Mouse (Mus musculus): Measurements from ENCODE around the gene Pask. TPM values are rescaled to one million over a fixed set of nuclear protein-coding genes. Genes with fewer than 3 reads are reported as not detected.
A peak's percentile ranks its signal among the peaks of the same experiment; 100 is the strongest.
"Not testable (repeated sequence)": the region's sequence is repeated elsewhere in the genome, so short reads cannot be mapped to it uniquely, and the experiment has no call there.

Pask gene
- polyA plus RNA-seq, 1 experiment from 2014 or later: 14.7 TPM

- not testable (repeated sequence) for H3K27ac ChIP-seq (ENCODE audit: low read length); H3K4me2 ChIP-seq (ENCODE audit: low read depth, low read length); H3K4me3 ChIP-seq (ENCODE audit: low read length); H3K27me3 ChIP-seq (ENCODE audit: control insufficient read depth, insufficient read depth, low read depth, low read length); ATAC-seq (ENCODE audit: low read depth); H3K4me1 ChIP-seq (replicated peaks; ENCODE audit: control insufficient read depth, insufficient read depth, low read length); H3K9me3 ChIP-seq (ENCODE audit: control insufficient read depth, low read length); H3K9ac ChIP-seq (ENCODE audit: low read length)
- 77% methylated on average over 3 of the region's 3 CpGs for WGBS
- H3K36me3 ChIP-seq (ENCODE audit: control insufficient read depth, insufficient read depth, low read length): peaks cover 28% of the 10 kb centered on the region
Observed at GRCm38 (mm10) chr1:93294491-93294890, 48.8 kb downstream of the Pask start.

GRCm38 (mm10) chr1:93292006-93292405 lies 51.3 kb downstream of the Pask start:
- ATAC-seq (ENCODE audit: low read depth): no peak
- no peak overlapping the region for H3K4me2 ChIP-seq (ENCODE audit: low read depth, low read length)
- H3K4me3 ChIP-seq (ENCODE audit: low read length): no peak overlapping the region
- H3K36me3 ChIP-seq (ENCODE audit: control insufficient read depth, insufficient read depth, low read length): peaks cover 15% of the 10 kb centered on the region
- H3K9ac ChIP-seq (ENCODE audit: low read length): no peak overlapping the region
- H3K27ac ChIP-seq (ENCODE audit: low read length): no peak overlapping the region
- H3K4me1 ChIP-seq (replicated peaks; ENCODE audit: control insufficient read depth, insufficient read depth, low read length): no peaks in the 10 kb centered on the region
- no peaks in the 10 kb centered on the region for H3K27me3 ChIP-seq (ENCODE audit: control insufficient read depth, insufficient read depth, low read depth, low read length)
- 70% methylated on average over 8 of the region's 8 CpGs for WGBS
- no peaks in the 10 kb centered on the region for H3K9me3 ChIP-seq (ENCODE audit: control insufficient read depth, low read length)

- Histone ChIP-seq H3K4me1 (replicated peaks; ENCODE audit: control insufficient read depth, insufficient read depth, low read length) (no peaks in the 10 kb centered on the region), H3K9ac (ENCODE audit: low read length) (no peak overlapping the region), H3K4me2 (ENCODE audit: low read depth, low read length) (no peak overlapping the region), H3K36me3 (ENCODE audit: control insufficient read depth, insufficient read depth, low read length) (peaks cover 11% of the 10 kb centered on the region), H3K27ac (ENCODE audit: low read length) (no peak overlapping the region), H3K27me3 (ENCODE audit: control insufficient read depth, insufficient read depth, low read depth, low read length) (no peaks in the 10 kb centered on the region), H3K4me3 (ENCODE audit: low read length) (no peak overlapping the region), H3K9me3 (ENCODE audit: control insufficient read depth, low read length) (no peaks in the 10 kb centered on the region)
- no peak for ATAC-seq (ENCODE audit: low read depth)
- 89% methylated on average over 1 of the region's 1 CpGs for WGBS
Observed at GRCm38 (mm10) chr1:93291591-93291990, 51.7 kb downstream of the Pask start.

- no peak for ATAC-seq (ENCODE audit: low read depth)
- Histone ChIP-seq H3K9me3 (ENCODE audit: control insufficient read depth, low read length) (no peaks in the 10 kb centered on the region), H3K36me3 (ENCODE audit: control insufficient read depth, insufficient read depth, low read length) (peaks cover 5% of the 10 kb centered on the region), H3K27ac (ENCODE audit: low read length) (no peak overlapping the region), H3K27me3 (ENCODE audit: control insufficient read depth, insufficient read depth, low read depth, low read length) (no peaks in the 10 kb centered on the region), H3K4me1 (replicated peaks; ENCODE audit: control insufficient read depth, insufficient read depth, low read length) (no peaks in the 10 kb centered on the region), H3K9ac (ENCODE audit: low read length) (no peak overlapping the region), H3K4me2 (ENCODE audit: low read depth, low read length) (no peak overlapping the region), H3K4me3 (ENCODE audit: low read length) (no peak overlapping the region)
- WGBS: 70% methylated on average over 4 of the region's 4 CpGs
Observed at GRCm38 (mm10) chr1:93290956-93291355, 52.3 kb downstream of the Pask start.

DNA sequence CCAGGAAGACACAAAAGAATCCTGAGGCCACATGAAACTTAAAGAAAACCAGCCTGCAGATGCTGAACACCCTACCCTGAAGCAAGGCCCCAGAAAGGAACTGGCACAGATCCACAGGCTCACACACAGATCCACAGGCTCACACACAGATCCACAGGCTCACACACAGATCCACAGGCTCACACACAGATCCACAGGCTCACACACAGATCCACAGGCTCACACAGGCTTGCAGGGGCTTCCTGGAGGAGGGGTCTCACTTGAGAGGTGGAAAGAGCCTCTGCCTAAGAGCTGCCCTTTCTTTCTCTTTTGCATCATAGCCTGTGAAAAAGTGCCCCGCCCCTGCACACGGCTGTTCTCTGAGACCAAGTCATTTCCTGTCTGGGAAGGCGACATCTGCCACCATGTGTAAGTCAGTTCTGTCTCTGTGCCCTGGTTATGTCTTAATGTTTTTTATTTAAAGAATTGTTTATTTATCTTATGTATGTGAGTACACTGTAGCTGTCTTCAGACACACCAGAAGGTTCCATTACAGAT lies 53.5 kb downstream of the Pask start:
- Histone ChIP-seq H3K4me1 (replicated peaks; ENCODE audit: control insufficient read depth, insufficient read depth, low read length) (no peaks in the 10 kb centered on the region), H3K36me3 (ENCODE audit: control insufficient read depth, insufficient read depth, low read length) (no peaks in the 10 kb centered on the region; the same call in 1 of the 2 replicates)

GRCm38 (mm10) chr1:93277041-93277440 lies 66.2 kb downstream of the Pask start:
- WGBS: 64% methylated on average over 7 of the region's 7 CpGs
- no peak overlapping the region for H3K4me2 ChIP-seq (ENCODE audit: low read depth, low read length)
- no peaks in the 10 kb centered on the region for H3K9me3 ChIP-seq (ENCODE audit: control insufficient read depth, low read length)
- no peak for ATAC-seq (ENCODE audit: low read depth)
- no peaks in the 10 kb centered on the region for H3K4me1 ChIP-seq (replicated peaks; ENCODE audit: control insufficient read depth, insufficient read depth, low read length)
- H3K9ac ChIP-seq (ENCODE audit: low read length): no peak overlapping the region
- peaks cover 4% of the 10 kb centered on the region; the same call in 1 of the 2 replicates for H3K36me3 ChIP-seq (ENCODE audit: control insufficient read depth, insufficient read depth, low read length)
- H3K27ac ChIP-seq (ENCODE audit: low read length): no peak overlapping the region
- H3K4me3 ChIP-seq (ENCODE audit: low read length): no peak overlapping the region
- no peaks in the 10 kb centered on the region for H3K27me3 ChIP-seq (ENCODE audit: control insufficient read depth, insufficient read depth, low read depth, low read length)

More for the DNA sequence above, 53.5 kb downstream of the Pask start:
- Histone ChIP-seq H3K27ac (ENCODE audit: low read length) (no peak overlapping the region), H3K9ac (ENCODE audit: low read length) (no peak overlapping the region), H3K4me2 (ENCODE audit: low read depth, low read length) (no peak overlapping the region), H3K27me3 (ENCODE audit: control insufficient read depth, insufficient read depth, low read depth, low read length) (no peaks in the 10 kb centered on the region), H3K9me3 (ENCODE audit: control insufficient read depth, low read length) (no peaks in the 10 kb centered on the region), H3K4me3 (ENCODE audit: low read length) (no peak overlapping the region)
- WGBS: 45% methylated on average over 3 of the region's 3 CpGs
- ATAC-seq (ENCODE audit: low read depth): no peak

- Histone ChIP-seq H3K36me3 (ENCODE audit: control insufficient read depth, insufficient read depth, low read length) (peaks cover 4% of the 10 kb centered on the region; the same call in 1 of the 2 replicates), H3K4me2 (ENCODE audit: low read depth, low read length) (no peak overlapping the region), H3K9me3 (ENCODE audit: control insufficient read depth, low read length) (no peaks in the 10 kb centered on the region), H3K4me3 (ENCODE audit: low read length) (no peak overlapping the region), H3K9ac (ENCODE audit: low read length) (no peak overlapping the region), H3K4me1 (replicated peaks; ENCODE audit: control insufficient read depth, insufficient read depth, low read length) (no peaks in the 10 kb centered on the region), H3K27me3 (ENCODE audit: control insufficient read depth, insufficient read depth, low read depth, low read length) (no peaks in the 10 kb centered on the region), H3K27ac (ENCODE audit: low read length) (no peak overlapping the region)
- WGBS: 72% methylated on average over 6 of the region's 6 CpGs
- no peak for ATAC-seq (ENCODE audit: low read depth)
Observed at GRCm38 (mm10) chr1:93275561-93275960, 67.7 kb downstream of the Pask start.

- Histone ChIP-seq H3K4me3 (ENCODE audit: low read length) (no peak overlapping the region), H3K27ac (ENCODE audit: low read length) (no peak overlapping the region), H3K4me1 (replicated peaks; ENCODE audit: control insufficient read depth, insufficient read depth, low read length) (no peaks in the 10 kb centered on the region), H3K9ac (ENCODE audit: low read length) (no peak overlapping the region), H3K27me3 (ENCODE audit: control insufficient read depth, insufficient read depth, low read depth, low read length) (no peaks in the 10 kb centered on the region), H3K4me2 (ENCODE audit: low read depth, low read length) (no peak overlapping the region), H3K9me3 (ENCODE audit: control insufficient read depth, low read length) (no peaks in the 10 kb centered on the region), H3K36me3 (ENCODE audit: control insufficient read depth, insufficient read depth, low read length) (peaks cover 4% of the 10 kb centered on the region; the same call in 1 of the 2 replicates)
- 2% methylated on average over 16 of the region's 16 CpGs for WGBS
- peak; percentile 65 for ATAC-seq (ENCODE audit: low read depth)
Observed at GRCm38 (mm10) chr1:93272409-93272821, 70.9 kb downstream of the Pask start.

DNA sequence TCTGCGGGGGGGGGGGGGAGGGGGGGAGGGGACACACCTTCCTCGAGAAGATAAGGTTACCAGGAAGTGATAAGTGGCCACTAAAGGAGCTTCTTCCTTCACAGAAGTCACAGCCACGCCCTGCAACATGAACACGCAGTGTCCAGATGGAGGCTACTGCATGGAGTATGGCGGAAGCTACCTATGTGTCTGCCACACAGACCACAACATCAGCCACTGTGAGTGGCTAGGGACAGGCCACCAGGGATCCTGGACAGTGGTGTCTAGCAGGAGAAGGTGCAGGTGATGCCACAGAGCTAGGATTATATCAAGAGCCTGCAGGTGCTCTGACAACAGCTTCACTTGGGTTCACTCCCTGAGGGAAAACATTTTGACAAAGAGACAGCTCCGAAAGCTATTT lies 71.5 kb downstream of the Pask start:
- 63% methylated on average over 5 of the region's 6 CpGs for WGBS
- no peaks in the 10 kb centered on the region for H3K4me1 ChIP-seq (replicated peaks; ENCODE audit: control insufficient read depth, insufficient read depth, low read length)

More for the DNA sequence above, 71.5 kb downstream of the Pask start:
- Histone ChIP-seq H3K27me3 (ENCODE audit: control insufficient read depth, insufficient read depth, low read depth, low read length) (no peaks in the 10 kb centered on the region), H3K4me3 (ENCODE audit: low read length) (no peak overlapping the region), H3K36me3 (ENCODE audit: control insufficient read depth, insufficient read depth, low read length) (peaks cover 4% of the 10 kb centered on the region; the same call in 1 of the 2 replicates), H3K27ac (ENCODE audit: low read length) (no peak overlapping the region), H3K9me3 (ENCODE audit: control insufficient read depth, low read length) (no peaks in the 10 kb centered on the region), H3K9ac (ENCODE audit: low read length) (no peak overlapping the region), H3K4me2 (ENCODE audit: low read depth, low read length) (no peak overlapping the region)
- no peak for ATAC-seq (ENCODE audit: low read depth)
